Mouse (Mus musculus) C2C12 (cell line): ENCODE data around the gene Misp. TPM values are rescaled to one million over a fixed set of nuclear protein-coding genes. Genes with fewer than 3 reads are reported as not detected.

ENCODE experiments used
- H3K27me3 ChIP-seq: one replicate; pipeline ENCODE4 v1.6.1; 2011; ENCODE audit not compliant: control insufficient read depth, insufficient read depth, insufficient read length
- H3K36me3 ChIP-seq: one replicate; pipeline ENCODE4 v1.6.1; 2011; ENCODE audit not compliant: control insufficient read depth, insufficient read depth
- H3K4me3 ChIP-seq: one replicate; pipeline ENCODE4 v1.5.1; 2011; ENCODE audit warnings: mild to moderate bottlenecking, control low read depth; ENCODE audit not compliant: poor library complexity, insufficient read depth, severe bottlenecking
- H3K79me2 ChIP-seq: one replicate; pipeline ENCODE4 v1.6.1; 2011; ENCODE audit not compliant: control insufficient read depth, insufficient read depth
- H3K79me3 ChIP-seq: one replicate; pipeline ENCODE4 v1.6.1; 2011; ENCODE audit warnings: low read depth, control low read depth
- H3ac ChIP-seq: one replicate; pipeline ENCODE3; 2011; ENCODE audit warnings: low read depth; ENCODE audit not compliant: control insufficient read depth, insufficient read length
- CEBPB ChIP-seq: IDR thresholded peaks from one replicate; pipeline ENCODE4 v1.6.1; 2011; ENCODE audit warnings: low read depth, mild to moderate bottlenecking, control low read depth, moderate library complexity
- CTCF ChIP-seq: IDR thresholded peaks from one replicate; pipeline ENCODE4 v1.5.1; 2011; ENCODE audit not compliant: control insufficient read depth, insufficient read depth, insufficient read length
- FOSL1 ChIP-seq: IDR thresholded peaks from one replicate; pipeline ENCODE4 v1.8.0; 2011; ENCODE audit warnings: mild to moderate bottlenecking, low read length; ENCODE audit not compliant: poor library complexity, insufficient read depth, severe bottlenecking
- MAX ChIP-seq: IDR thresholded peaks from one replicate; pipeline ENCODE4 v1.6.1; 2011; ENCODE audit warnings: mild to moderate bottlenecking, control low read depth
- MYOD1 ChIP-seq: IDR thresholded peaks from one replicate; pipeline ENCODE4 v1.6.1; 2011; ENCODE audit warnings: low read depth; ENCODE audit not compliant: control insufficient read depth, insufficient read length
- MYOG ChIP-seq: IDR thresholded peaks from one replicate; pipeline ENCODE4 v1.6.1; 2011; ENCODE audit not compliant: control insufficient read depth, insufficient read length; ENCODE audit errors: extremely low read depth
- USF1 ChIP-seq: IDR thresholded peaks from one replicate; pipeline ENCODE4 v1.6.1; 2011; ENCODE audit warnings: low read depth, mild to moderate bottlenecking, control low read depth, moderate library complexity
- polyA plus RNA-seq: library from polyadenylated mRNA; unstranded; fragments of >200 nt; fragmentation: generic; extraction: Trizol; gene quantifications from one replicate; pipeline ENCODE4 v1.2.1, GENCODE M21; 2012; ENCODE audit warnings: missing spikeins

Gene Misp
- polyA plus RNA-seq, 1 experiment: not detected

DNA sequence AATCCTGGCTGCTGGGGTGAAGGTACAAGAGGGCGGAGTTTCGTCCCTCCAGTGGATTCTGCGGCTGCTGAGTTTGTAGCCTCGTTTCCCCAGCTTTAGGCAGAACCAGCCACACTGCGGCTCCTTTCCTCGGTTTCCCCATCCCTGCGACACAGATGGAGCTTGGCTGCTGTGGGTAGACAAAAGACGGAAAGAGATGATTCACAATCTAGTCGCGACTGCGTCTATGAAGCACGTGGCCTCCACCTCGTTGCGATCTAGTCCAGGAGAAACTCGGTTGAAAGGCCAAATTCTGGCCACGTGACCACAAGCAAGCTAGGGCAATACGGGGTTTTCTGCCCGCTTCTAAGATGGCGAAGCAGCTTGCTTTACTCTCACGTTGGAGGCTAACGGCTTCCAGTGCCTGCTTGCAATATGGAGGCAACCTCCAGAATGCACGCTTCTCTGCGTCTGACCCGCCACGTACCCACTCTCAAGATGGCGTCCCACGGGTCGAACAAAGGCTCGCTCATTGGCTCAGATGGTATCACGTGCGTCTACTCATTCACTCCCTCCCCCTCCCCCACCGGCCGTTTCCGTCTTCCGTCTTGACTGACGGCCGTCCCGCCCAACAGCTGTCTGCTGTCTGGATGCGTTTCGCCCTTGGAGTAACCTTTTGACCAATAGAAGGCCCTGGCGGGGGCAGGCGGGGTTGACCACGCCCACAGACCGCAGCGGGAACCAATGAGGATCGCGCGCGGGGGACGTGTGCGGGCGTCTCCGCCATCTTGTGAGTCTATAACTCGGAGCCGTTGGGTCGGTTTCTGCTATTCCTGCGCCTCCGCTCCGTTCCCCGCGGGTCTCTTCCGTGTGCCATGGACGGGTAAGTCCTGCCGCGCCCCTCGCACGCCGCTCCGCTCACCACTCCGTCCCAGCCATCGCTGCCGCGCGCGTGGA is 33.3 kb downstream of the Misp start, which contains the start of gene Ptbp1:
Gene Ptbp1, plus strand, starts transcription at position 568 of the 936 bp plus-strand sequence.
- TF ChIP-seq FOSL1: no peak
- peak; percentile 96 for TF ChIP-seq USF1
- peak; percentile 97 for TF ChIP-seq MAX

DNA sequence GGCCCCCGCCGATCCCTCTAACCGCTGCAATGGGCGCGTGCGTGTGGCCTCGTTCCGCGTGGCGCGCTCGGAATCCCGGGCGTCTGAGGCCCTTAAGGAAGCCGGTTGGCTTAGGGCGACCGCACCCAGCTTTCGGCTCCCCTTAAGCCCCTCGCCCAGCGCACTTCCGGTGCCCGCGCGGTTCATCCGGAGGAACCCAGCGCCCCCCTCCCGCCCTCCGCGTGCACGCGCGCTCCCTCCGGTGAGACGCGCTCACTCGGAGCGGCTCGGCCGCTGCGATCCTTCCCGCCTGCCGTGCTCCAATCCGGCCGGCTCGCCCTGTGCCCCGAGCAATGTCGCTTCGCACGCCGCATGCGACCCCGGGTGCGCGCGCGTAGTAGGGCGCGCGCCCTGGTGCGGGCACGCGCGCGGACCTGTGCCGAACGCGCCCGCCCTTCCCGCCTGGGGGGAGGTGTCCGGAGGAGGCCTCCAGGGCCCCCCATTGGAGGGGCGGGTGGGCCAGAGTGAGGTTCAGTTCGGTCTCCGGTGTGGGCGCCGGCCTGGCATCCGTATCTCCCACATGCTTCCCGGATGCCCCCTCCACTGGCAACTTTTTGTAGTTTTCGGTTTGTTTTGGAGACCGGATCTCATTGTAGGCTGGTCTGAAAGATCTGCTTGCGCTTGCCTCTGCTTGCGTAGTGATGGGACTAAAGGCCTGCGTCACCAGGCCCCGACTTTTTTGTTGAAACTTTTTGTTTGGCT is 34.2 kb downstream of the Misp start:
- peaks cover 62% of the 10 kb centered on the region for H3K79me3 ChIP-seq
- H3K27me3 ChIP-seq: no peaks in the 10 kb centered on the region
- peaks cover 75% of the 10 kb centered on the region for H3K79me2 ChIP-seq
- H3K4me3 ChIP-seq: peak overlapping the region; percentile 87
- TF ChIP-seq MYOD1 (no peak), CEBPB (no peak), MYOG (no peak)
- H3ac ChIP-seq: peak overlapping the region; percentile 93
- peaks cover 43% of the 10 kb centered on the region for H3K36me3 ChIP-seq

More for the DNA sequence above, 33.3 kb downstream of the Misp start, which contains the start of gene Ptbp1:
- peak within 1 kb of the TSS; percentile 87 for H3K4me3 ChIP-seq
- peaks cover 54% of the 10 kb centered on the region for H3K79me3 ChIP-seq
- H3K36me3 ChIP-seq: peaks cover 34% of the 10 kb centered on the region
- peak within 1 kb of the TSS; percentile 93 for H3ac ChIP-seq
- H3K27me3 ChIP-seq: no peaks in the 10 kb centered on the region
- peaks cover 67% of the 10 kb centered on the region for H3K79me2 ChIP-seq

DNA sequence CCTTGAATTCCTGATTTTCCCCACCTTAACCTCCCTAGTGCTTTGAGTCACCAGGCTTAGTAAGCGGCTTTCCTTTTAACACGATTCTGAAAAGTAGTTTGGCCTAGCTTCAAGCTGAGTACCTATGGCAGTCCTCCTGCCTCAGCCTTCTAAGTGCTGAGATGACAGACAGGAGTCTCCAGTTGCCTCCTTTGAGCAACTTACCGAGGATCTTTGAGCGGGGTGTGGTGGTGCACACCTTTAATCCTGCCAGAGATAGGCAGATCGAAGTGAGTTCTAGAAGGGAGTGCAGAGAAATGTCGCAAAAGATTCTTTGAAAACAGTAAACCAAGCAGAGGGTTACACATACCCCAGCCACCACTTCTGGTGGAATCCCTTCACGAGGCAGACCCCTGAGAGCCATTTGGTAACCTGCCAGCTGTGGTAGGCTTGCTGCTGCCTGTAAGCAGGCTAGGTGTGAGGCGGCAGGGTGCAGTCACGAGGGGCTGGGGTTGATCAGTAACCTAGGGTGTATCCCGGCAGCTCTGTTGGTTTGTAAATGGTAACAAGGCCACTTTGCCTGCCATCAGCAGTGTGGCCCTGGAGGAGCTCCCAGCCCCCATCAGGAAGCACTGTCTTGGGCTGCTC is 34.9 kb downstream of the Misp start:
- TF ChIP-seq CEBPB: no peak
- TF ChIP-seq MYOD1: no peak
- no peak for TF ChIP-seq USF1
- no peak for TF ChIP-seq MAX
- H3K4me3 ChIP-seq: peak overlapping the region; percentile 87
- peaks cover 69% of the 10 kb centered on the region for H3K79me3 ChIP-seq
- no peaks in the 10 kb centered on the region for H3K27me3 ChIP-seq
- peaks cover 82% of the 10 kb centered on the region for H3K79me2 ChIP-seq
- H3K36me3 ChIP-seq: peaks cover 50% of the 10 kb centered on the region
- peak overlapping the region; percentile 93 for H3ac ChIP-seq

DNA sequence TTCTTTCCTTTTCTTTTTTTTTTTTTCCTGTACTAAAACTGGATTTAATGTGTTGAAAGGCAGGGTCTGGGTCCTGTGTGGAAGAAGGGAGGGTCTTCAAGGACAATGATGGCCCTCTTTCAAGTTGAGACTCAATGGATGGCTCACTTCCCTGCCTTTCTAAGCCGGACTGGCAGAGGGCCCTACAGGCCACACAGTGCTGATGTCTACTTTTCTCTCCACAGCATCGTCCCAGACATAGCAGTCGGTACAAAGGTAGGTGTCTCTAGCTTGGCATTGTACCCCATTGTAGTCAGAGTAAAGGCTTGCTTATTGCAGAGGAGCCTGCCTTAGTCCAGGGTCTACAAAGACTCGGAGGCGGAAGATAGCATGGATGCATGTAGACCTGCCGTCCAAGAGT is 35.5 kb downstream of the Misp start:
- Histone ChIP-seq H3ac (peak overlapping the region; percentile 81), H3K36me3 (peaks cover 56% of the 10 kb centered on the region), H3K27me3 (no peaks in the 10 kb centered on the region), H3K4me3 (peak overlapping the region; percentile 87), H3K79me2 (peaks cover 88% of the 10 kb centered on the region), H3K79me3 (peaks cover 71% of the 10 kb centered on the region)
- no peak for TF ChIP-seq CEBPB
- no peak for TF ChIP-seq MYOG
- TF ChIP-seq MAX: no peak
- TF ChIP-seq MYOD1: no peak
- TF ChIP-seq CTCF: no peak
- TF ChIP-seq USF1: no peak
- TF ChIP-seq FOSL1: no peak

DNA sequence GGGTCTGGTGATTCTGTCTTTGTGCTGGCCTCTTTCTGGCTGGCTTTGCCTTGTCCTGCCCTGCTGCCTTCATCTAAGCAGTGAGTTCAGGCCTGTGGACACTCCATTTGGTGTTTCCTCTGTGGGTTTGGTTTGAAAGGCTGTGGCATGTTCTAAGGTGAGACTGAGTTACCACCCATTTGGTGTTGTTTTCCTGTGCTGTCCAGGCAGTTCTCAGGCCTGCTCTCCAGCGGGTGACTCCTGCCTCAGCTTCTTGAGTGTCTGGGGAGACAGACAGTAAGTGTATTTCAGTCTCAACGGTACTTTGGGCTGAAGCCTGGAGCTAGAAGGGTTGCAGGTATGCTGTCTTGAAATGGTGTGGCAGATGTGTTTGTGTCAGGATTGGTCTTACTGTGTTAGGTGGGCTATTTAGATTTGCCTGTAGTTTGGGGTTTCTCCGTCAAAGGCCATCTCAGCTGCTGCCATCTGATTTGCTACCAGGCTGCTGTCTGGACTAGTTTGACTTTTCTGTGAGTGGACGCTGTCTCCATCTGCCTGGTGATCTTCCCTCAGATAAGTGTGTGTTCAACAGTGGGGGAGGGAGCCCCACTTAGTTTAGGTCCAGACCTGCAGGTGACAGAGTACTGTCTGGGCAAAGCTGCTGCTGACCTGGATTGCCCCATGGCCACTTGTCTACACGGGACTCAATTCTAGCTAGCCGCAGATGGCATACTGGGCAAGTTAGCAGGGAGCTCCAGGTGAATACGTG is 36.1 kb downstream of the Misp start:
- Histone ChIP-seq H3K4me3 (peak overlapping the region; percentile 87), H3K79me2 (peaks cover 88% of the 10 kb centered on the region), H3ac (peak overlapping the region; percentile 81), H3K36me3 (peaks cover 62% of the 10 kb centered on the region), H3K79me3 (peaks cover 76% of the 10 kb centered on the region), H3K27me3 (no peaks in the 10 kb centered on the region)
- TF ChIP-seq CTCF (no peak), MYOD1 (no peak), MAX (no peak), FOSL1 (no peak), CEBPB (no peak), MYOG (no peak), USF1 (no peak)
